In the genomic region with DNA sequence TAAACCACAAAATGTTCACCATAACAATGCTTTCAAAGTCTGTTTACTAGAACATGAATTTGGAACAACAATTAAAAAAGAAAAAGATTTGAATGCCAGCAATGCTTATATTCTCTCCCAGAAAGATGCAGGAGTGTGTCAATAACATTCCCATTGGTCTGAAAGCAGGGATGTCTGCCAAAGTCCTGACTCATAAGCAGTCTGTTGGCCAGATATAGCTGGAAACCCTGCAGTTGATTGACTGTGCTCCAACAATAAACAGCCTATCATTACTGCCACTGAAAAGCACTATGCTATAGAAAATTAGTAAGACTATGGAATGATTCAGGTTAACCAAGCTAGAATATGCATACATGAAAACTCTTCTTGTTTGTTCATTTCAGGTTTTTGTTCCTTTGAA, we compare ENCODE assay signal across 12 mouse cellular contexts.
A peak's percentile ranks its signal among the peaks of the same experiment; 100 is the strongest.
DNase-seq lines count a peak whose midpoint lies in the region; ATAC-seq lines count a peak whose summit lies in the region.
"Had no signal": no experiment of that assay in that cellular context is flagged by ENCODE, and none has a peak within 500 bp of the region (broad histone marks: within the 10 kb centered on the region; RNA-seq: fewer than 3 reads in every experiment).

No protein-coding gene starts in this region.

- H3K27me3 ChIP-seq in hindbrain, embryonic 10.5 days (ENCODE audit: insufficient read depth, poor library complexity, severe bottlenecking): no peaks in the 10 kb centered on the region

- peak; percentile 71 for DNase-seq in heart, adult 11 months
- no peak for DNase-seq in heart, postnatal 25 days (ENCODE audit: low spot score)
- peak; percentile 3 for DNase-seq in lung, postnatal 10 days
- no peak for DNase-seq in lung, adult 18-20 months
- peak; percentile 59 to 74 for DNase-seq in cerebellum, adult 18-20 months
- peak; percentile 6 to 8 for DNase-seq in layer of hippocampus, adult 8-10 months (ENCODE audit: low spot score in 2 of 2)
- DNase-seq in hindbrain, embryonic 10.5 days (ENCODE audit: low spot score): no peak
- DNase-seq: embryo, embryonic 11 days; thymus, postnatal 25 days had no signal

- H3K36me3 ChIP-seq in hindbrain, embryonic 10.5 days: no peaks in the 10 kb centered on the region

- no peaks in the 10 kb centered on the region for H3K4me1 ChIP-seq in hindbrain, embryonic 10.5 days (replicated peaks)

- no peak overlapping the region for H3K4me3 ChIP-seq in hindbrain, embryonic 10.5 days

- H3K27ac ChIP-seq in hindbrain, embryonic 10.5 days: no peak overlapping the region

- no peaks in the 10 kb centered on the region for H3K9me3 ChIP-seq in hindbrain, embryonic 10.5 days

- ATAC-seq in megakaryocyte-erythroid progenitor cell, adult 5-6 weeks (replicated peaks; ENCODE audit: low FRiP score, low TSS enrichment, poor library complexity, severe bottlenecking): no peak
- ATAC-seq: CD4-positive, CD25-positive, alpha-beta regulatory T cell, adult 4 months; hindbrain, embryonic 16.5 days had no signal

- intact Hi-C loops in heart, postnatal 25 days (cut with DNase I): no loop called here

Comparison
In these comparisons a context has a peak if more than half of its experiments do, and no peak if none do; other contexts are left out.
1. DNase-seq: peak in heart, adult 11 months (single experiment), lung, postnatal 10 days (single experiment), cerebellum, adult 18-20 months (2 of 2) and layer of hippocampus, adult 8-10 months (2 of 2); none in heart, postnatal 25 days (single experiment), lung, adult 18-20 months (0 of 2) and hindbrain, embryonic 10.5 days (single experiment).